Mouse (Mus musculus) hindbrain, embryonic 16.5 days (tissue): Measurements from ENCODE around the gene Lsm4. TPM values are rescaled to one million over a fixed set of nuclear protein-coding genes. Genes with fewer than 3 reads are reported as not detected.

Experiments used
- ATAC-seq: fragments of 200-750 bp; cut with Nextera tagmentation; 2 replicates; pipeline ENCODE4 v1.8.0; 2017; ENCODE audit warnings: moderate TSS enrichment, moderate library complexity
- H3K27ac ChIP-seq: fragments of 300-500 bp; sonication (generic); 2 replicates; pipeline ENCODE4 v1.5.1; 2014; ENCODE audit warnings: low read depth, mild to moderate bottlenecking, control low read depth, low read length, moderate library complexity
- H3K27me3 ChIP-seq: fragments of 300-500 bp; sonication (generic); replicated peaks from 2 replicates; pipeline ENCODE4 v1.6.1; 2014; ENCODE audit warnings: low read length; ENCODE audit not compliant: control insufficient read depth, insufficient read depth
- H3K36me3 ChIP-seq: fragments of 300-500 bp; sonication (generic); 2 replicates; pipeline ENCODE4 v1.6.1; 2014; ENCODE audit warnings: mild to moderate bottlenecking, low read length, moderate library complexity, mixed read lengths; ENCODE audit not compliant: control insufficient read depth, insufficient read depth
- H3K4me1 ChIP-seq: fragments of 300-500 bp; sonication (generic); 2 replicates; pipeline ENCODE4 v1.6.1; 2014; ENCODE audit warnings: low read depth, low read length; ENCODE audit not compliant: control insufficient read depth, insufficient read depth
- H3K4me2 ChIP-seq: fragments of 300-500 bp; sonication (generic); 2 replicates; pipeline ENCODE4 v1.6.1; 2014; ENCODE audit warnings: mild to moderate bottlenecking, low read length, control low read depth, moderate library complexity
- H3K4me3 ChIP-seq: fragments of 300-500 bp; sonication (generic); 2 replicates; pipeline ENCODE4 v1.5.1; 2014; ENCODE audit warnings: mild to moderate bottlenecking, low read length, control low read depth, moderate library complexity
- H3K9ac ChIP-seq: fragments of 300-500 bp; sonication (generic); 2 replicates; pipeline ENCODE4 v1.6.1; 2014; ENCODE audit warnings: low read depth, mild to moderate bottlenecking, control low read depth, low read length, moderate library complexity
- H3K9me3 ChIP-seq: fragments of 300-500 bp; sonication (generic); 2 replicates; pipeline ENCODE4 v1.6.1; 2014; ENCODE audit warnings: mild to moderate bottlenecking, low read length, moderate library complexity; ENCODE audit not compliant: control insufficient read depth
- WGBS: fragments of 180-500 bp; shearing (Covaris S2); extraction: QIAGEN DNeasy Blood & Tissue Kit; methylation state at CpG from one replicate; pipeline ENCODE4 v1.1.7; 2014; 5-methylcytosine and 5-hydroxymethylcytosine counted together
- polyA plus RNA-seq: library from polyadenylated mRNA; unstranded; fragments of >200 nt; fragmentation: Nextera tagmentation; extraction: Ambion mirVana; gene quantifications from 2 replicates; pipeline ENCODE4 v1.2.1, GENCODE M21; 2015

The Lsm4 gene
- polyA plus RNA-seq, 1 experiment from 2014 or later = 168 TPM

DNA sequence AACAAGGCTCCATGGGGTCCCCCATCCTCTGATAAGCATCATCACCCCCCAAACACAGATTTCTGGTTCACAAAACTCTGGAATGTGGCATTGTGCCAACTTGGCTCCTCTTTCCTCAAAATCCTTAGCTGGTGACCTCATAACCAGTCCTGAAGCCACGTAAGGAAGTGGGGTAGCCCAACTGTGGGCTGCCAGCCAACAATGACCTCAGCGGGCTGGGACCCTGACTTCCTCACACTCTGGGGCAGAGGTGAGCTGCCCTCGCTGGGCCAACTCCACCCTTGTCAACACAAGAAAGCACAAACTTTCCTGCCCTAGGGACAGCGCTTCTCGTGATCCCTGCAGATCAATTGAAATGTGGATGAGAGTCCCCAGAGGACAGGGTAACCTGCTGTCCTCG, 39.0 kb upstream of the Lsm4 start:
- WGBS = 52% methylated on average over 6 of the region's 6 CpGs
- H3K27me3 ChIP-seq = peaks cover 2% of the 10 kb centered on the region
- H3K9me3 ChIP-seq = no peaks in the 10 kb centered on the region
- no peak overlapping the region for H3K4me2 ChIP-seq
- H3K4me1 ChIP-seq = peaks cover 17% of the 10 kb centered on the region
- no peaks in the 10 kb centered on the region for H3K36me3 ChIP-seq
- H3K4me3 ChIP-seq = no peak overlapping the region
- ATAC-seq = no peak
- no peak overlapping the region for H3K27ac ChIP-seq
- no peak overlapping the region for H3K9ac ChIP-seq

DNA sequence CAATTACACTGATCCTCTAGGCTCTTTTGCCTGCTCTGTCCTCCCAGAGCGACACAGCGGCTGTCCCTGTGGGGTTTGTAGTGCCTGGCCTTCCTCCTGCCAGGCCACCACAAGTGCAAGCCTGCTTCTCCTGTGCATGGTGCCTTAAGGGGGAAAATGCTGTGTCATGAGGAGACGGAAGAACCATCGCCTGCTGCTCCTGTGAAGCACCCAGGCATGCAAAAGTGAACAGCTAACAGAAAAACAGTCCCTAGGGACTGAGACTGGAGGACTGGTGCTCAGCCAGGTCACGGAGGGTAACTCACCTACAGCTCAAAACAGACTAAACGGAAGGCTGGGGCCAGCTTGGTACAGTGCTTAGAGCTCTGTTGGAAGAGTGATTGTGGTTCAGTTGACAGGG, 37.5 kb upstream of the Lsm4 start:
- Histone ChIP-seq H3K9ac (no peak overlapping the region), H3K36me3 (no peaks in the 10 kb centered on the region), H3K9me3 (no peaks in the 10 kb centered on the region), H3K27ac (no peak overlapping the region), H3K27me3 (peaks cover 2% of the 10 kb centered on the region), H3K4me3 (no peak overlapping the region), H3K4me2 (no peak overlapping the region), H3K4me1 (peaks cover 6% of the 10 kb centered on the region)
- no peak for ATAC-seq
- 72% methylated on average over 6 of the region's 6 CpGs for WGBS

DNA sequence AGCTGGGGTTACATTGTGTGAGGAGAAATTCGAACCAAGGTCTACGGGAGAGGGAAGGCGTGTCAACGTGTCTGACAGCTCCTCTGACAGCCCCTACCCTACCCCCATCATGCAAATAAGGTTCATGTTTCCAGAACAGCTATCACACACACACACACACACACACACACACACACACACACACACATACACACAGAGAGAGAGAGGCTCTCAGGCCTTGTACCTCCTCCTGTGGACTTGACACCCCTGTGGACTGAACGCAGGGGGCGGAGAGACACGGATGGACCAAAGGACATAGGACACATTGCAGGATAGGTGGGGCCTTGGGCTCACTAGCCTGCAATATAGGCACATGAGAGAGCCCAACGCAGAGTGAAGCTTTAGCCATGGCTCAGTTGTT, 36.2 kb upstream of the Lsm4 start:
- H3K27me3 ChIP-seq = no peaks in the 10 kb centered on the region; the same call in 1 of the 2 replicates
- no peak overlapping the region for H3K4me2 ChIP-seq
- no peak overlapping the region for H3K27ac ChIP-seq
- no peak for ATAC-seq
- no peaks in the 10 kb centered on the region for H3K4me1 ChIP-seq
- H3K36me3 ChIP-seq = no peaks in the 10 kb centered on the region
- no peaks in the 10 kb centered on the region for H3K9me3 ChIP-seq
- 55% methylated on average over 8 of the region's 8 CpGs for WGBS
- H3K4me3 ChIP-seq = no peak overlapping the region
- no peak overlapping the region for H3K9ac ChIP-seq

DNA sequence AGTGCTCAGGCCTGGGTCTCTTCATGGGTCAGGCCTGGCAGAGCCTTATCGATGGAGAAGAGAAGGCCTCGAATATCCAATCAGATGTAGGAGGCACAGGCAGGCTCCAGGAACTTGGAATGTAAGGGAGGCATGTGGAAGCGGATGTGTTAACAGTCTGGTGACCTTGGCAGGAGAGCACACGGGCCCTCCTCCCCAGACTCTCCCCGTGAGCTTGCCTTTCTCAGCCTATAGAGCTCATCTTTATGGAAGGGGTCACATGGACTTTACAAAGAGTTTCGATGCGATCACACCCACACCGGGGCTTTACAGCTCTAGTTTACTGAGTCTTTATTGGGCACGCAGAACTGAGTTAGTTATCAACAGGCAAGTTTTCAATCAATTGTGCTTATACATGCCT, 34.3 kb upstream of the Lsm4 start:
- H3K9me3 ChIP-seq = no peaks in the 10 kb centered on the region
- no peak overlapping the region for H3K9ac ChIP-seq
- H3K36me3 ChIP-seq = no peaks in the 10 kb centered on the region
- no peaks in the 10 kb centered on the region for H3K27me3 ChIP-seq
- ATAC-seq = no peak
- H3K4me2 ChIP-seq = no peak overlapping the region
- no peak overlapping the region for H3K27ac ChIP-seq
- H3K4me1 ChIP-seq = no peaks in the 10 kb centered on the region
- 75% methylated on average over 9 of the region's 9 CpGs for WGBS
- H3K4me3 ChIP-seq = no peak overlapping the region

DNA sequence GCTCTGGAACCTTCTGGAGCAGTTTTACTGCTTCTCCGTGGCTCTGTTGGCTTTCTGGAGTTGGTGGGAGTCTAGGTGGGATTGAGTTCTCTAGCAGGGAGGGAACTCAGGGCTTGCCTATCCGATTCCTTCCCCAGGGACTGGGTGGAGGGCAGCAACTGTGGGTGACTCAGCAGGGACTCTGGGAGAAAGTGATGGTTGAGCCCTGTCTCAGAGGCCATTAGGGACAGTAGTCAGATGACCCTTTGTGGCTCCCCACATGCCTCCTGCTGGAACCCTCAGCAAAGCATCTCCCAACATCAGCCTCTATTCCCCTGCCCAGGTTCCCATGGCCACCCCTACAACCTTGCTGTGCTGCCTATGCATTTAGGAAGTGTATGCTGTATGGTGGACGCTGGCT, 30.0 kb upstream of the Lsm4 start:
- H3K27me3 ChIP-seq = no peaks in the 10 kb centered on the region
- H3K27ac ChIP-seq = no peak overlapping the region
- no peaks in the 10 kb centered on the region for H3K36me3 ChIP-seq
- 65% methylated on average over 3 of the region's 3 CpGs for whole genome bisulfite sequencing
- no peak overlapping the region for H3K9ac ChIP-seq
- no peak for ATAC-seq
- H3K4me3 ChIP-seq = no peak overlapping the region
- no peak overlapping the region for H3K4me2 ChIP-seq
- H3K9me3 ChIP-seq = no peaks in the 10 kb centered on the region
- H3K4me1 ChIP-seq = peaks cover 5% of the 10 kb centered on the region; the same call in 1 of the 2 replicates

DNA sequence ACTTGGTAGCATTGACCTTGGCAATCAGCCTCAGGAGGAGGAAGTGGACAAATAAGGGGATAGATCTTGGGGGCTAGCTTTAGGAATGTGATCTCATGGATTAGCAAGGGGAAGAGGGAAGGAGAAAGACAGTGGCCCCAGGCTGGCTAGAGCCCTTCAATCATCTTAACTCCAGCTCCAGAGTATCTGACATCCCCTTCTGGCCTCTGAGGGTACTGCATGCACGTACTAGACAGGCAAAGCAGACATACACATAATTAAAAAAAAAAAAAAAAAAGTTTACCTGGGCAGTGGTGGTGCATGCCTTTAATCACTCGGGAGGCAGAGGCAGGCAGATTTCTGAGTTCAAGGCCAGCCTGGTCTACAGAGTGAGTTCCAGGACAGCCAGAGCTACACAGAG, 29.0 kb upstream of the Lsm4 start:
- Histone ChIP-seq H3K4me2 (no peak overlapping the region), H3K4me1 (peaks cover 5% of the 10 kb centered on the region), H3K9me3 (no peaks in the 10 kb centered on the region), H3K4me3 (no peak overlapping the region), H3K27ac (no peak overlapping the region), H3K27me3 (no peaks in the 10 kb centered on the region), H3K9ac (no peak overlapping the region), H3K36me3 (no peaks in the 10 kb centered on the region)
- 69% methylated on average over 2 of the region's 2 CpGs for WGBS
- ATAC-seq = no peak

DNA sequence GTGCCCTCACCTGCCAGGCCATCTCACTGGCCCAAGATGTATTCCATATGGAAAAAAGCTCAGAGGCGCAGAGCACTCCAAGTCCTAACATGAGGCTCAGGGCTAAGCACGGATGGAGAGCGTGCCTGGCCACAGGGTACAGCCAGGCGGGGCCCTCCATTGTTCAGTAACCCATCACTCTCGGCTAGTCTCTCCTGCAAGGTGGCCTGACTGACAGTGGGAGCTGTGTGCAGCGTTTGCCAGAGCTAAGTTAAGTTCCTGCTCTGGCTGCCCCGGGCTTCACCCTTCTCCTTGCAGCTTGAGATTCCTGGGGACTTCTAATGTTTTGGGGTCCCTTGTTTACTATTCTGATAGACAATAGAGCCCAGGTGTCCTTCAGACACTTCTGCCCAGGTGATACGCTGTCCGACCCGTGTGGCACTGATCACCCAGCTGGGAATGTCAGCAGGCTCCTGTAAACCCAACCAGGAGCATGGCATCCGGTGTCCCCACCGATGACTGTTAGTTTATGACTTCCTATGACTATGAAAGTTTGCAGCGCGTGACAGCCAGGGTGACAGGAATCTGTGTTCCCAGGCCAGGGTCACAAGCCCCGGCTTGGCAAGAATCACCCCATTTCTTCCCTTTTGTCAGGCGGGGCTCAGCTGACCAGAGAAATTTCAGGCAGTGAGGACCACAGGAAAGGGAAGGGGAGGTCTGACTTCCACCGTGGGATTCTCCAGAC, 27.4 kb upstream of the Lsm4 start:
- ATAC-seq = no peak
- Histone ChIP-seq H3K27ac (no peak overlapping the region), H3K36me3 (0 out of 2 replicates have a peak, but pooled peaks cover 4% of the 10 kb centered on the region), H3K4me1 (peaks cover 13% of the 10 kb centered on the region), H3K9me3 (no peaks in the 10 kb centered on the region), H3K4me3 (no peak overlapping the region), H3K27me3 (no peaks in the 10 kb centered on the region), H3K4me2 (no peak overlapping the region), H3K9ac (no peak overlapping the region; the same call in 1 of the 2 replicates)
- 55% methylated on average over 17 of the region's 17 CpGs for WGBS

DNA sequence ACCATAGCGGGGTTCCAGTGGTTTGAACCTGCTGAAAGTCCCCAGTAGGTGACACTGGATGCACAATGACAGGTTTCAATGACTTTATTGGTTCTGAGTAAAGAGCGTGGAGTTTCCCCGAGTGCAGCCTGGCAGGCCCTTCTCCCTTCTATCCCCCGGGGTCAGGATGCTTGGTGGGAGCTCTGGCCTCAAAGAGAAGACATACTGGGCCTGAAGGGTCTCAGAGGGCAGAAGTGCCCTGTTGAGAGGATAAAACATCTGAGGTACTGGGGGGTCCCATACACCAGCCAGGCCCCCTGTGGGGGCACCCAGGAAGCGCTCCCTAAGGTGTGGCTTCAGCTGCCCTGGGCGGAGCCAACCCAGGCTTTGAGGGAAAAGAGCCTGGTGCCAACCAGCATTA, 26.7 kb upstream of the Lsm4 start:
- Histone ChIP-seq H3K27me3 (no peaks in the 10 kb centered on the region), H3K4me2 (no peak overlapping the region), H3K4me3 (no peak overlapping the region), H3K36me3 (peaks cover 6% of the 10 kb centered on the region; the same call in 1 of the 2 replicates), H3K4me1 (peaks cover 13% of the 10 kb centered on the region), H3K9ac (no peak overlapping the region; the same call in 1 of the 2 replicates), H3K9me3 (no peaks in the 10 kb centered on the region), H3K27ac (no peak overlapping the region)
- WGBS = 71% methylated on average over 6 of the region's 6 CpGs
- ATAC-seq = no peak

DNA sequence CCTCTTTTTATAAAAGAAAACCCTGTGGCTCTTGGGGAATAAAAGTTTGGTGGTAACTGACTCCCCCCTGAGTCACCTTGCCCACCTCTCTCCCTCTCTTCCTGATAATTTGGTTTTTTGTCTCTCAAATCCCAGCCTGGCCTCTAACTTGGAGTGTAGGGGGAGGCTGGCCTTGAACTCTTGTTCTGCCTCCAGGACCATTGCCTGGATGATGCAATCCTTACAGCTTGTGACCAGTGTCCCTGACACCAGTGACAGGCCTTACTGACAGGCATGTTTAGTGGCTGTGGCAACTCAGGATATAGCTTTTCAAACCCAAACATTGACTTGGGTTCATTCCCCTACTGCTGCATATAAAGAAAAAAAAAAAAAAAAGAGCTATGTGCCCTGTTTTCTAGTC, 26.3 kb upstream of the Lsm4 start:
- H3K27me3 ChIP-seq = no peaks in the 10 kb centered on the region
- H3K36me3 ChIP-seq = peaks cover 7% of the 10 kb centered on the region; the same call in 1 of the 2 replicates
- H3K9me3 ChIP-seq = no peaks in the 10 kb centered on the region
- H3K27ac ChIP-seq = no peak overlapping the region
- no peak overlapping the region for H3K4me2 ChIP-seq
- H3K9ac ChIP-seq = no peak overlapping the region
- ATAC-seq = no peak
- H3K4me3 ChIP-seq = no peak overlapping the region
- peaks cover 13% of the 10 kb centered on the region for H3K4me1 ChIP-seq
